Mouse (Mus musculus) urinary bladder, postnatal 25 days (tissue): ENCODE measurements around the gene Zdhhc14.

Experiments used
- DNase-seq: peaks from one replicate; pipeline ENCODE4 v3.0.0; 2022; ENCODE audit warnings: low spot score

The Zdhhc14 gene

DNA sequence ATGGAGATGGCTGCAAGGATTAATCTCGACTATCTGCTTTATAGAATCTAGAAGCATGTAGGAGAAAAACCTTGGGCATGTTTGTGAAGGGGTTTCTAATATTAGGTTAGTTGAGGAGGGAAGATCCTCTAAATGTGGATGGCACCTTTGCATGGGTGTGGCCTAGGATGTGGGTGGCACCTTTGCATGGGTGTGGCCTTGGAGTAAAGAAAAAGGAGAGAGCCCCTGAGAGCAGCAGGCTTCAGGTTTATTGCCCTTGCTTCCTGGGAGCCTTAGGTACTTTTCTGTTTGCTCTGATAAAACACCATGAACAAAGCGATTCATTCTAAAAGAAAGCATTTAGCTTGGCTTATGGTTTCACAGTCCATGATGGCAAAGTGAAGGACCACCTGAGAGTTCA lies 62.2 kb downstream of the Zdhhc14 start:
- DNase-seq = no peak

DNA sequence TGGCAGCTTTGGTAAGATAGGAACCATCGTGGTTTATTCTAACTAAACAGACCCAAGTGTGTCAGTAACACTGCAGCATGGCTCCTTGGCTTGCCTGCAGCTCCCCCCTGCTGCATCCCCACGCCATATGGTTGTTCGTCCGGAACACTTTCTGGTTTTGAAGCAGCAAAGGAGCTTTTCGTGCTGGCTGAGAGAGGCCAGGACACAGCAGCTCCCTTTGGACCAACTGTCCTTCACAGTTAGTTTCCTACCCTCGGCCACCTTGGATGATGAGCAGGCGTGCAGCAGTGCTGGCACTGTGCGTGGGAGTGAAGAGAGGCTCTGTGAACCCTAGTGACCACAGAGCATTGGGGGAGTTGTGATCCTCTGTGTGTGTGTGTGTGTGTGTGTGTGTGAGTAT lies 64.2 kb downstream of the Zdhhc14 start:
- no peak for DNase-seq

DNA sequence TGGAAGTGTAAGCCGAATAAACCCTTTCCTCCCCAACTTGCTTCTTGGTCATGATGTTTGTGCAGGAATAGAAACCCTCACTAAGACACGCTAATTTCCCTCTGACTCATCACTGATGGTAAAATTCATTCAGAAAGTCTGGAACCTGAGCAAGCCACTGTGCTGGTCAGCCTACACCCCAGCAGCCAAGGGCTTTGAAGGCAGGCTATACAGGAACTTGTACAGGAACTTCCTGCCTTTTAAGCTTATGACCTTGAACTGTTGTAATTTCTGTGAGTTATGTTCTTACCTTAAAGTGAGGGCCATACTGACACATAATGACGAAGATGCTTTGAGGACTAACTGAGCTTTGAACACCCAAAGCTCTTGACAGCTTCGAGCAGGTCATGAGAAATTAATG lies 67.9 kb downstream of the Zdhhc14 start:
- DNase-seq = no peak

DNA sequence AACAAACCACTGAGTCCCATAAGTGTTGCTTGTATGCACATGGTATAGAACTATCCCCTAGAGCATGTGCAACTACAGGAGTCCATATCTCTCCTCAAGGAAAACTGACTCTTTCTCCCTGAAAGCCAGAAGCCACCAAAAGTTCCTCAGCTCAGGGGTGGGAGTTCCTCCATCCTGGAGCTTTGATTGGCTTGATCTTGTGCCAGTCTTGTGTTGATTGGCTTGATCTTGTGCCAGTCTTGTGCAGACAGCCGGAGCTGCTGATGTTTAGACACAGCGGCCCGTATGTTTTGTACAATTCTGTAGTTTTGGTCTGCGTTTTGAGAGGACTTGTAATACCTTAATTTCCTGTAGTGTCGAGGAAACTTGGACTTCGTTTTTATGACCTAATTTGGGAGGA lies 70.8 kb downstream of the Zdhhc14 start:
- no peak for DNase-seq

DNA sequence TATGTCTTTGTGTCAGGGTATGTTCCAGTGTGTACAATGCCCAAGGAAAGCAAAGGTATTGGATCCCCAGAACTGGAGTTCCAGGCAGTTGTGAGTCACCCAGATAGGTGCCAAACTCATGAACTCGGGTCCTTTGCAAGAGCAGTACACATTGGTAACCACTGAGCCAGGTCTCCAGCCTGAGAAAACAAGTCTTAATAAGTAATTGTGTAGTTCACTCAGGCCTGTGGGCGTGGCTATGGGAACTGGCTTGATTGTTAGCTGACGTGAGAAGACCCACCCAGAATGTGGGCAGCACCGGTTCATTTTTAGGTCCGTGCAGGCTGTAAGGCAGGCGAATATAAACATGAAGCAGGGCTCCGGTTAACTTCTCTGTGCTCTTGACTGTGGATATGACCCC lies 73.6 kb downstream of the Zdhhc14 start:
- DNase-seq = no peak

DNA sequence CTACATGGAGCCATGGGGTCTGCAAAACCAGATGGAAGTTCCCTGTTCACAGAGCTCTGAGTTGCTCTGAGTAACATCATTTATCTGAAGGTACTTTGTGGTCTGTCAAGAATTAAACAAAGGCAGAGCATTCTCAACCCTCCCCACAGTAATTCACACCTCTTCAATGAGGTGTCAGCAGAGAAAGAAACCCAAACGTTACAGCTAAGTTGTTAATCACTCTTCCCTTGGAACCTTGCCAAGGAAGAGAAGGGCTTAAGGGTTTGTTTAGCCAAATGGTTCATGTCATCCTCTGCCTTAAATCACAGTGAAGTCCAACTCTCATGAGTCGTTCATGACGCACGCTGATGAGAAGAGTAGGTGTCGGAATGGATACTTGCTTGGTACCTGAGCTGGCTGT lies 75.6 kb downstream of the Zdhhc14 start:
- DNase-seq = no peak

DNA sequence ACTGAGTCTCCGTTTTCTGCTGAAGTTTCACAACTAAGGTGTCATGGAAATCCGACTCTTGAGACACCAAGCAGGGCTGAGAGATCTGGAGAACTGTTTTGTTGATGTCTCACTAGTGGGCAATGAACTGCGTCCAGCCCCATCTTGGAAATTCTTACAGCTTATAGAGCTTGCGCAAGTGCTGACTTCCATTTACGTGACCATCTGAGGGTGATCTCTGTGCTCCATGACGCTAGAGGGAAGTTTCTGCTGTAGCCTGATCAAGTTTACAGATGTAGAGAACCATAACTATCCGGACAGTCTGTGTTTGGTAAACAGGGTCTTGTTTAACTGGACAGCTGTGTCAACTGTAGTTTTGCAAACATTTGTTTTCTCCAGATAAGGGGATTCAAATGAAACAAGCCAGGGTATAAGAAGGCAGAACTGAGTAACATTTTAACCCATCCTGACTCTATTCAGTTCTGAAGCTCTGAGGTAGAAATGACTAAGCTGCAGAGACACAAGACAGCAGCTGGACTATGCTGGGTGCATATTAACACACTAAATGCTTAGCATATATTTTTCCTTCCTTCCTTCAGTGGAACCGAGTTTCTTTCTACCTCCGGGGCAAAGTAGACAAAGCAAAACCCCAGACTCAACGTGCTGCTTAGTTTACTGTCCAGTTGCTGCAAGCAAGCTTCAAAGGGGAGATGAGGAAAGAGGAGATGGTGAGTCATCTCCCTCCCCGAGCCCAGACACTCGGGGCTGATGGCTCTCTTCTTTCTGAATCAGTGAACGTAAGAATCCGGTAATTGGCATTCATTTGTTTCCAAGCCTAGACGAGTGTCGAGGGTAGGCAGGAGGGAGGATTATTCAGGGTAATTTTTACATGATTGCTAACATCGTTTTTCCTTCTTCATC lies 77.0 kb downstream of the Zdhhc14 start:
- no peak for DNase-seq

DNA sequence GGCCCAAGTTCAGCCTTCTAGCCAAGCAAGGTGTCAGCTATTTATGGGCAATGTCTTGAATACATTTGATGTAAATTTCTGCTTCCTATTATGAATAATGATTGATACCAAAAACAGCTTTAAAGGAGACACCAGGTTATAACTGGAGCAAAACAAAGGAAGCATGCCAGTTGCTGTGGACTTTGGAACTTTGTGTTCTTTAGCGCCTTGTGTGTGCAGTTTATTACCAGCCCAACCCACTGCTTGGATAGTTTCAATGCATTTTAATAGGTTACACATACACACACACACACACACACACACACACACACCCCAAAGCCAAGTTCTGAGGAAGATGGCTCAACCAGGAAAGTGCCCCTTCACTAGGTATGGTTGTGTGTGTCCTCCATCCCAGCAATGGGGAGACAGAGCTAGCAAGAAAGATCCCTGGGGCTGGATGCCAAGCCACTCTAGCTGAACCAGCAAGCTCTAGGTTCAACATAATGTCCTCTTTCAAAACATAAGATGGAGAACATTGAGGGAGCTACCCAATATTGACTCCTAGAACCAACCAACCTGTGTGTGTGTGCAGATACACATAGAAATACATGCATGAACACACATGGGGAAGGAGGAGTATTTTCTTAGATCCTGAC lies 79.9 kb downstream of the Zdhhc14 start:
- no peak for DNase-seq

DNA sequence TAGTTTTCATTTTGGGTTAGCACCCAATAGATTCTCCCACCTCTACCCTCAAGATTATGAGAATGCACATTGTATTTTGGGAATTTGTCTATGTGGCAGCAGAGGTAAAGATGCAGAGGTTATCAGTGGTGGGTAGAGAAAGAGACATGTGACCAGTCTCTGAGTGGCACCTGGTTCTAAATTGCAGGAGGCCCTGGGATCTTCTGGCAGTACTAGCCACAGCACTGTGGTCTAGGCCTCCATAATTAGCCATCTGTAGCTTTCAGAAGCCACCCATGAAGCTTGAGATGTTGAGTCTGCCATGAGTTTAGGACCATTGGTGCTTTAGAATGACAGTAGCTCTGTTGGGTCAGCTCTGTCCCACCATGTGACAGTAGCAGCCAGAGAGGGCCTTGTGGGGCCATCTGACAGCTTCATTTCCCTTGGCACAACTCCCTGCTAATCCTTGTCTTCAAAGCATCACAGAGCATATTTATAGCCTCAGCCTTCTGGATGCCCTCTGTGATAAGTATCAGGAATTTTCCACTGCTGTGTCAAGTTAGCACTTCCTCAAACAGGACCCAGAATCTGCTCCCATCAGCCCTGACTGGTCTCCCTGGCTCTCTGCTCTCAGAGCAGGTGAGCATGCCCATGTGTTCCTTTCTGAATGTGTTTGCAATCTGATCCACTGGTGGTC lies 80.5 kb downstream of the Zdhhc14 start:
- DNase-seq = no peak

DNA sequence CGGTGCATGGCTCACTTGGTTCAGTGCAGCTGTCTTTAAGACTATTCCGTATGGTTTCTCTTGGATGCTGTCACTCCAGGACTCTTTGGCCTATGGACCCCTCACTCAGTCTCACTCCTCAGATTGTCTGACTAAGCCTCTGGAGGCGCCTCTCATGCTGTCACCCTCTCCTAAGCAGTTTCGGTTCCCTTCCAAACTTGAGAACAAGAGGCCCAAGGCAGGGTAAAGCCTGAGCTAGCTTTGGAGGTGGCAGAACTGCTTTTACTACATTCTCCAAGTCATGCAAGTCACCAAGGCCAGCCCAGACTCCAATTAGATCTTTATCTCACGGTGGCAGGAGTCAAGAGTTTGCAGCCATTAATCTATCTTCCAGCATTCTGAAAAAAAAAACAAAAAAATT lies 82.3 kb downstream of the Zdhhc14 start:
- DNase-seq = no peak

DNA sequence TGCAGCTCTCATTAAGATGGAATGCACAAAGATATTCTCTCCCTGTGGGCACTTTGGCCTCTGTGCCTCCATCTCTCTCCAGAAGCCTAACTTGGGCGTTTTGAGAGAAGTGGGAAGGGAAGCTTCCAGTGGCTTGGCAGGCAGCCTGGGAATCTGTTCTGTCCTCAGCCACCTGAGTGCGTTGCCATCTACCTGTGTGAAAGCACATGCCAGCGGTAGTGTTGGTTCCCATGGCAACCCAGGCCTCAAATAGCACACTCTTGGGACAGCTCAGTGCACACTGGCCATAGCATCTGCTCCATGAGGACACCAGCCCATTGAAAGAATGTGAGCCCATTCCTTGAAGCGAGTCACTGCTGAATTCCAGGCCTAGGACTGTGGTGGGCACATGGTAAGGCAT lies 83.2 kb downstream of the Zdhhc14 start:
- DNase-seq = no peak

DNA sequence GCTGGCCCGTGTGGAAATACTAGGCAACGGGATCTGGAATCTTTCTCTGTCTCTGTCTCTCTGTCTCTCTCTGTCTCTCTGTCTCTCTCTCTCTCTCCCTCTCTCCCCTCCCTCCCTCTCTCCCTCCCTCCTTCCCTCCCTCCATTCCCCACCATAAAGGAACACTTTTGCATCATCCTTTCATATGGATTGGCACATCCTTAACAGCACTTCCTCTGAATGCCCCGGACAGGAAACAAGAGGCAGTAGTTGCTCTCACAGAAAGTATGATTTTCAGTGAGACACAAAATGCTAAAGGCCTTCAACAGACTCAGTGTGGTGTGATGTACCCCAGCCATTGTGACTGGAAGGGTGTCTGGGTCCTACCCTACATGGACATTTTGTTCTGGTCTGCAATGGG lies 89.9 kb downstream of the Zdhhc14 start:
- DNase-seq = no peak

DNA sequence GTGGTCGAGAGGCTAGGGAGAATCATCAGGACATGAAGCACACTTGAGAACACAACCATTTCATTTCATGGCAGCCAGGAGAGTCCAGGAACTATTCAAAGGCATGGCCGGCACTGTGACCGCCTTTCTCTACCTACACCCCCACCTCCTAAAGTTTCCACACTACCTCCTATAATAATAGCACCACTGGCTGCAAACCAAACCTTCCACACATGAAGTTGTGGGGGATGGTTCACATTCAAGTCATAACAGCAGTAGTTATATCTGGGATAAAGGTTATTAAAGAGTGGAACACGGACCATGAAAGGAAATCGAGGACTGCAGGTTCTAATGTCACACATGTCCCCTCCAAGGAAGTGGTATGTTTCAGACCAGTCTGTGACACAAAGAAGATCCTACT lies 90.6 kb downstream of the Zdhhc14 start:
- DNase-seq = no peak

DNA sequence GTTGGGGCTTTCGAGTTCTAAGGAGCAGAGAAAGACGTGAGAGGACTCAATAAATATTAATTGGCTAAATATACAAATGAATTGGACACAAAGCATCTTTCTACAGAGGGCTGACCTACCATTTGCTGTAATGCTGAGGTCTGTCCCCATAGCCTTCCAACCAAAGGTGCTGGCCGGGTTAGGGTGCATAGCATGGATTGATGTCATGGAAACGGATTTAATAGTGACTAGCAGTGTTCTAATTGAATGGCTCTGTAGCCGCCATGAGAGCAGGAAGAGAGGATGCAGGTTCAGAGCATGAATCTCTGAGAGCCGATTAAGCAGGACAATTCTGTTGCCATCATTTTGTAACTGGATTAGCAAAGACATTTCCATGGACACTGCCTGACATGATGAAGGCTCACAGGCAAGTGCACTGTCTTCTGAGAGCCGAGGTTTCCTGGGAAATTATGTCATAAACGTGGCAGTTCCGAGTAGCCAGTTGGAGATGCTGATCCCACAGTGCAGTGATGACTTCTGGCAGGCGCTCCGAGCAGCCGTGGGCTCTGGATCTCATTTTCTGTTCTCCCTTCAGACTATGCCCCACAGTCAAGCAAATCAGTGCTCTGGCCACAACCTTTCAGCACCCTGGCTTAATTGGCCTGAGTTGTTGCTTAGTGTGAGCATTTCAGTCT lies 91.3 kb downstream of the Zdhhc14 start:
- DNase-seq = no peak

DNA sequence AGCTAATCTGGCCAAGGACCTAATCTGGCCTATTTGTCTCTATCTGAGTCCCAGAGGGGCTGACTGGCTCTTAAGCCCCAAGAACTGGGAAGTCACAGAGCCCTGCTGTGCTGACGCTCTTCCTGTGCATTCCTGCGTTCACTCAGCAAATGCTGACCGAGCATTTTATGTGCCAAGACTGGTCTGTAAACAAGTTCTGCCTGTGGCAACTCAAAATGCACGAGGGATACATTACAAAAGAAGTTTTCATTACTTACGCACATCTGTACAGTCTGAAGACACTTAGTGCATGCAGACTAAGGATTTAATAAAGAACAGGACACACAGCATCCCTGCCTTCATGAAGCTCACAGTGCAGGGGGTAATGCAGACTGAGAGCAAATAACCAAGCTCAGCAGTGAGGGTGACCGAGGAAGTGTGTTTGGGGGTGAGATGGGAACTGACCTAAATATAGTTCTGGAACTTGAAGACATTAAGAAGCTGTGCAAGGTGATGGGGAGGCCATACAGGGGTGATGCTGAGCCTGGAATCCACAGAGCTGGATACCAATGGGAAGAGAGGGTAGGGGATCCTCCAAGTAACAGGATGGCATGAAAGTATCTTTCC lies 99.3 kb downstream of the Zdhhc14 start:
- no peak for DNase-seq

DNA sequence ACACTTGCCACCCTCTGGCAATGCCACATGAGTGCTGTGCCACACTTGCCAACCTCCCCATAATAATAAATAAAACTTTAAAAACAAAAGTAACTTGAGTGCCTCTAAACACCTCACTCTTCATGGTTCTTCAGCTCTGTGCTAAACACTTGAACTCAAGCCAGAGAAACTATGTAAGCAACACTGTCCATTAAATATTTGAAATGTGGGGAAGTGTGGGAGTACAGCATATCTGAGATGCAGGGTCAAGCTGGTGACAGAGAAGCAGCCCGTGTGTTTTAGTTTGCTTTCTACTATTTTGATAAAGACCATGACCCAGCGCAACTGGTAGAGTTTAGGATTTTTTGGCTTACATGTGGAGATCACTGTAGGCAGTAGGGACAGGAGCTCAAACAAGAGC lies 100.7 kb downstream of the Zdhhc14 start:
- DNase-seq = no peak

DNA sequence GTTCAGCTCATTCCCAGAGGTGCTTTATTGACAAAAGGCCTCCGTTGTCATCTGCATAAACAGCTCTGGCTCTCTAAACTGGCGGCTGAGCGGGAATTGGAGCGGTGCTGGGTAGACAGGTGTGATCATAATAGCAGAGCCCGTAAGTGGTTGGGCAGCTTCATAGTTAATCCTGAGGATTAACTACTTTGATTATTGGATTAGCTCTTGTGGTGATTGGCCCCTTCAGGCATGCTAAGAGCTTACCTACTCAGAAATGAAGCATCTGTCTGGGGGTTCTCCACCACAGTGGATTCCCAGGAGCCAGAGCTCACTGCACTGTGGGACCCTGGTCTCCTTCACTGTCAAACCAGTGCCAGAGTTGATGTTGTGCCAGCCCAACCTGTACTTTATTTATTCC lies 102.7 kb downstream of the Zdhhc14 start:
- no peak for DNase-seq

DNA sequence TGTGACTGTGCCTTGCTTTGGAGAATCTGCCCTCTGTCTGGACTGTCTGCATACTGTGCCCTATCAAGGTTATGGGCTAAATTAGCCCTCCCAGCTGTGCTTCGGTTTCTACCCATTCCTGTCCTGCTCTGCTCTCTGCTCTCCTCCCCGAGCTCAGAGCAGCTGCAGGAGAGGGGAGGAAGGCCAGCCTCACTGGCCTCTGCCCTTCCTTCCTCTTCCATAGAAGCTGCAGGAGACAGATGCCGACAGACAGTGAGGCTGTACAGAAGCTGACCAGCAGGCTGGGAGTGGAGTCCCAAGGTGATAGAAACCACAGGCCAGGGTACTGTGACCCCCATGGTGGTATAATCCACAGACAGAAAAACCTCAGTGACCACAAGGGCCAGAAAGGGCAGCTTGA lies 104.1 kb downstream of the Zdhhc14 start:
- DNase-seq = no peak

DNA sequence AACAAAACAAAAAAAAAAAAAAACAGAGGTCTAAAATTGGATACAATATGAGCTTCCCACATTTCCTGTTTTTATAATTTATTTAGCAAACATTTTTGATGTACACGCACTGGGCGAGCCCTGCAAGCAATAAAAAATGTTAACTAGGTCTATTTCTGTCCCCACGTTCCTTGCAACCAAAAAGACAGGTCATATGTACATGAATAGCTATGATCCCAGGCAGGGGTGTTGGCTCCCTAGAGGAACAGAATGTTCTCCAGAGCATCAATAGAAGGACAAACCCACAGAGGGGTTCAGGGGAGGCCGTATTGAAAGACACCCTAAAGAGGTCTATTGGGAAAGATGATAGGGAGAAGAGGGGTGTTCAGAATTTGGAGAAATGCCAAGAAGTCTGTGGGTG lies 106.6 kb downstream of the Zdhhc14 start:
- no peak for DNase-seq

DNA sequence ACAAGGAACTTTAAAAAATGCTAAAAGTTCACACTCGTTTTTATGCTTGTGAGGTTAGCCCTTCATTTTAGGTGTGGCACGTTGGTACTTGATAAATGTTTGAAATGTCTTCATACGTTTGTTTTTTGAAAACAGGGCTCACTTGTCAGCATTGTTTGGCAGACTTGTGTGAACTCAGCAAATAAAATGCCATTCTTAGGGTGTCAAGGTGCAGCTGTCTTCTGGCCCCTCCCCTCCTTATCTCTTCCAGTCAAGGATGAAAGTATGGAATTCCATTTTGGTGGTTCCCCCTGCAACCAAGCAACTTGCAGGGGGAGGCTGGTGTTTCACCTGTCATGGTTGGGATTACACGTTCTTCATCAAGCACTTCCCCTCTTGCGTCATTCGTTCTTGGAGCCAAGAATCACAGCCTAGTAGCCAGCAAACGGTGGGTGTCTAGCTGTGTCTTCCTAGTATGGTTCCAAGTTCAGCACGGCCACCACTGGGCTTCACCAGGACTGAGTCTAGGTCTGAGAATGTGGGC lies 108.2 kb downstream of the Zdhhc14 start:
- DNase-seq = no peak

DNA sequence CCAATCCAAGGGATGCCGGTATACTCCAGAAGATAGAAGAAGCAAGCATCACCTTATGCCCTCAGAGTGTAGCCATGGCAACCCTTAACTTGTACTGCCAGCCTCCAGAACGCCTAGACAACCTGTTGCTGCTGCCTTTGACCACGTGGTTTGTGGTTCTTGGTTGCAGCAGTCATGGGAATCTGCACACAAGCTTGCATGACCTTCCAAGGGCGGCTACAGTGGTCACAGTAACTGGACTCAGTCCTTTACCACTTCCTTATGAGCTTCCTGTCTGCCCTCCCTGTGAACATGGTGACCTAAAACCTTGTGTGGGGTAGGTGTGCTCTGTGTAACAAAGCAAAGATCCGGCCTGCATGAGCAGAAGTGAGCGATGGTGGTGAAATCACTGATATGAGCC lies 109.6 kb downstream of the Zdhhc14 start:
- DNase-seq = no peak

DNA sequence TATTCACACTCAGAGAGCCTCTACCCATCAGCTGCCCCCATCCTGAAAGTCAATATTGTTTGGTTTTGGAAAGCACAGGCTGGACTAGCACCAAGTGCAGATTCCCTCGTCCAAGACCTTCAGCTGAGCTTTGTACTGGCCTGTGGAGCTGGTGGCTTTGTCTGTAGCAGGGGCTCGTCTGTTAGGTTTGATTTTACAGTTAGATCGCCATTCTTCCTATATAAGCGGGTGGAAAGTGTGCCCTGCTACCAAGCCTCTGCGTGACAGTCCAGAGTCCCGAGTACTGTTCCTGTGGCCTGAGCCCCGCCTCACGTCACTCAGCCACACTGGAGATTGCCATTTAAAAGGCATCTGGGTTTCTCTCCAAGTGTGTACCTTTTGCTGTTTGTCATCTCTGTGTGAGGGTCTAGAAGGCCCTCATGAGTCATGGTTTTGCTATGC lies 113.8 kb downstream of the Zdhhc14 start:
- DNase-seq = no peak
